Comparison of ENCODE assay signal across 8 mouse cellular contexts in genomic region chr12:101084237-101084636, GRCm38 (mm10). TPM values are rescaled to one million over a fixed set of nuclear protein-coding genes. Genes with fewer than 3 reads are reported as not detected.
DNase-seq lines count a peak whose midpoint lies in the region; ATAC-seq lines count a peak whose summit lies in the region.

No protein-coding gene starts in this region.

- peaks cover 7% of the 10 kb centered on the region for H3K36me3 ChIP-seq in kidney, embryonic 14.5 days (ENCODE audit: control insufficient read depth, insufficient read depth, low read length)
- 0 out of 2 replicates have a peak, but pooled peaks cover 3% of the 10 kb centered on the region for H3K36me3 ChIP-seq in hindbrain, embryonic 14.5 days (replicated peaks; ENCODE audit: control insufficient read depth, insufficient read depth)
- no peaks in the 10 kb centered on the region for H3K36me3 ChIP-seq in midbrain, embryonic 16.5 days (ENCODE audit: control insufficient read depth, insufficient read depth, low read length)

- ATAC-seq in kidney, embryonic 14.5 days (ENCODE audit: low FRiP score, low TSS enrichment), result no peak
- ATAC-seq in hindbrain, embryonic 14.5 days (ENCODE audit: low FRiP score), result no peak
- ATAC-seq in midbrain, embryonic 16.5 days, result 0 out of 2 replicates have a peak, but pooled peaks have one; percentile 3
- no peak for ATAC-seq in megakaryocyte progenitor cell, adult 5-6 weeks (replicated peaks; ENCODE audit: poor library complexity)

- peak overlapping the region; percentile 47 for H3K4me2 ChIP-seq in kidney, embryonic 14.5 days (replicated peaks; ENCODE audit: low read depth, low read length)
- H3K4me2 ChIP-seq in hindbrain, embryonic 14.5 days (replicated peaks), result peak overlapping the region; percentile 82
- H3K4me2 ChIP-seq in midbrain, embryonic 16.5 days (ENCODE audit: low read length), result peak overlapping the region; percentile 52

- no peaks in the 10 kb centered on the region for H3K9me3 ChIP-seq in kidney, embryonic 14.5 days (ENCODE audit: control insufficient read depth, low read length)
- H3K9me3 ChIP-seq in hindbrain, embryonic 14.5 days (ENCODE audit: control insufficient read depth, low read length), result no peaks in the 10 kb centered on the region
- H3K9me3 ChIP-seq in midbrain, embryonic 16.5 days (replicated peaks; ENCODE audit: control insufficient read depth, low read length, poor library complexity, severe bottlenecking), result no peaks in the 10 kb centered on the region

- DNase-seq in kidney, postnatal 25 days, result no peak
- peak; percentile 8 for DNase-seq in adipocyte (ENCODE audit: low spot score)
- DNase-seq in hindbrain, embryonic 14.5 days (ENCODE audit: low spot score), result no peak
- DNase-seq in thymus, postnatal 14 days, result no peak
- no peak for DNase-seq in layer of hippocampus, postnatal 25 days (ENCODE audit: extremely low spot score in 1 of 2, low spot score in 1 of 2)

- H3K27ac ChIP-seq in kidney, embryonic 14.5 days (ENCODE audit: low read depth, low read length), result peak overlapping the region; percentile 100
- H3K27ac ChIP-seq in hindbrain, embryonic 14.5 days, result peak overlapping the region; percentile 98
- peak overlapping the region; percentile 100 for H3K27ac ChIP-seq in midbrain, embryonic 16.5 days (ENCODE audit: low read length)

- 7% methylated on average over 4 of the region's 4 CpGs for WGBS in kidney, embryonic 14.5 days
- WGBS in hindbrain, embryonic 14.5 days, result 15% methylated on average over 4 of the region's 4 CpGs
- 11% methylated on average over 4 of the region's 4 CpGs for WGBS in midbrain, embryonic 16.5 days

- H3K9ac ChIP-seq in kidney, embryonic 14.5 days (ENCODE audit: low read depth, low read length), result peak overlapping the region; percentile 86
- H3K9ac ChIP-seq in hindbrain, embryonic 14.5 days, result peak overlapping the region; percentile 99
- H3K9ac ChIP-seq in midbrain, embryonic 16.5 days (ENCODE audit: low read depth, low read length), result peak overlapping the region; percentile 87

- no peaks in the 10 kb centered on the region for H3K27me3 ChIP-seq in kidney, embryonic 14.5 days (ENCODE audit: control insufficient read depth, insufficient read depth, low read length)
- H3K27me3 ChIP-seq in hindbrain, embryonic 14.5 days (ENCODE audit: control insufficient read depth, insufficient read depth, low read length), result no peaks in the 10 kb centered on the region
- H3K27me3 ChIP-seq in midbrain, embryonic 16.5 days (ENCODE audit: control insufficient read depth, insufficient read depth, low read depth, low read length), result no peaks in the 10 kb centered on the region

- peaks cover 10% of the 10 kb centered on the region; the same call in 1 of the 2 replicates for H3K4me1 ChIP-seq in kidney, embryonic 14.5 days (ENCODE audit: control insufficient read depth, insufficient read depth, low read length)
- peaks cover 27% of the 10 kb centered on the region for H3K4me1 ChIP-seq in hindbrain, embryonic 14.5 days (replicated peaks; ENCODE audit: control insufficient read depth, insufficient read depth, low read length)
- H3K4me1 ChIP-seq in midbrain, embryonic 16.5 days (ENCODE audit: control insufficient read depth, insufficient read depth, low read length), result peaks cover 22% of the 10 kb centered on the region

- H3K4me3 ChIP-seq in kidney, embryonic 14.5 days (ENCODE audit: low read length), result peak overlapping the region; percentile 75
- H3K4me3 ChIP-seq in hindbrain, embryonic 14.5 days (replicated peaks; ENCODE audit: low read length), result peak overlapping the region; percentile 100
- peak overlapping the region; percentile 93 for H3K4me3 ChIP-seq in midbrain, embryonic 16.5 days (ENCODE audit: low read depth, low read length)

RNA-seq across cellular contexts. Expression of gene Ppp4r3a, which starts 0.7 kb away (rescaled TPM):
- 38.5 and 58.9 TPM in 2 replicates for polyA plus RNA-seq in kidney, embryonic 14.5 days (2014; fragmentation: Nextera tagmentation; extraction: Ambion mirVana)
- 29.1 and 33.6 TPM in 2 replicates for polyA plus RNA-seq in hindbrain, embryonic 14.5 days (2014; fragmentation: Nextera tagmentation; extraction: Ambion mirVana)
- 22.8 and 24.4 TPM in 2 replicates for polyA plus RNA-seq in midbrain, embryonic 16.5 days (2015; fragmentation: Nextera tagmentation; extraction: Ambion mirVana)
- 114 and 116 TPM in 2 replicates for total RNA-seq in megakaryocyte progenitor cell, adult 5-6 weeks (2015)
- total RNA-seq in megakaryocyte progenitor cell, adult 5-6 weeks (2017), result 116 and 153 TPM in 2 replicates
- total RNA-seq in layer of hippocampus, postnatal 25 days (2021), result 10 to 100 TPM; 37.0 to 42.9 TPM

RNA-seq across cellular contexts. Expression of gene Ccdc88c, which starts 55.4 kb away (rescaled TPM):
- 10.4 and 15.3 TPM in 2 replicates for polyA plus RNA-seq in kidney, embryonic 14.5 days (2014; fragmentation: Nextera tagmentation; extraction: Ambion mirVana)
- 11.1 and 13.3 TPM in 2 replicates for polyA plus RNA-seq in hindbrain, embryonic 14.5 days (2014; fragmentation: Nextera tagmentation; extraction: Ambion mirVana)
- polyA plus RNA-seq in midbrain, embryonic 16.5 days (2015; fragmentation: Nextera tagmentation; extraction: Ambion mirVana), result 12.0 and 12.5 TPM in 2 replicates
- total RNA-seq in megakaryocyte progenitor cell, adult 5-6 weeks (2015), result 29.2 and 42.9 TPM in 2 replicates
- total RNA-seq in megakaryocyte progenitor cell, adult 5-6 weeks (2017), result 78.9 and 97.7 TPM in 2 replicates
- 10 to 100 TPM; 26.7 to 40.1 TPM for total RNA-seq in layer of hippocampus, postnatal 25 days (2021)
